Mouse (Mus musculus): Measurements from ENCODE around the gene Zfp831. TPM values are rescaled to one million over a fixed set of nuclear protein-coding genes. Genes with fewer than 3 reads are reported as not detected.

Gene Zfp831
- polyA plus RNA-seq, 1 experiment from 2014 or later: not detected

GRCm38 (mm10) chr2:174754231-174754630 is 110.9 kb downstream of the Zfp831 start:
- Histone ChIP-seq H3K4me3 (no peak overlapping the region), H3K27me3 (no peaks in the 10 kb centered on the region), H3K9me3 (replicated peaks) (no peaks in the 10 kb centered on the region), H3K4me1 (no peaks in the 10 kb centered on the region), H3K27ac (no peak overlapping the region), H3K4me2 (no peak overlapping the region), H3K9ac (no peak overlapping the region), H3K36me3 (ENCODE audit: poor library complexity, severe bottlenecking) (no peaks in the 10 kb centered on the region)
- WGBS: 87% methylated on average over 1 of the region's 1 CpGs
- no peak for ATAC-seq

GRCm38 (mm10) chr2:174759189-174759588 is 115.9 kb downstream of the Zfp831 start:
- Histone ChIP-seq H3K4me3 (no peak overlapping the region), H3K27ac (no peak overlapping the region), H3K9me3 (replicated peaks) (no peaks in the 10 kb centered on the region), H3K36me3 (ENCODE audit: poor library complexity, severe bottlenecking) (no peaks in the 10 kb centered on the region), H3K4me2 (no peak overlapping the region), H3K4me1 (peaks cover 13% of the 10 kb centered on the region), H3K9ac (no peak overlapping the region), H3K27me3 (peaks cover 23% of the 10 kb centered on the region)
- ATAC-seq: no peak
- WGBS: 83% methylated on average over 4 of the region's 4 CpGs

Other genes starting within 250 kb of the Zfp831 start
- gene Nelfcd, start 227.7 kb upstream of the Zfp831 start, polyA plus RNA-seq (2015; fragmentation: Nextera tagmentation; extraction: Ambion mirVana): 131 and 147 TPM in 2 replicates
- 69.9 and 73.2 TPM in 2 replicates for gene Ctsz, start 204.5 kb upstream of the Zfp831 start, polyA plus RNA-seq (2015; fragmentation: Nextera tagmentation; extraction: Ambion mirVana)
- gene Tubb1, start 192.8 kb upstream of the Zfp831 start, polyA plus RNA-seq (2015; fragmentation: Nextera tagmentation; extraction: Ambion mirVana): 0.96 and 1.2 TPM in 2 replicates
- gene Atp5e, start 179.4 kb upstream of the Zfp831 start, polyA plus RNA-seq (2015; fragmentation: Nextera tagmentation; extraction: Ambion mirVana): 740 and 832 TPM in 2 replicates
- 120 and 124 TPM in 2 replicates for gene Prelid3b, start 170.5 kb upstream of the Zfp831 start, polyA plus RNA-seq (2015; fragmentation: Nextera tagmentation; extraction: Ambion mirVana)
- 2.9 and 3.8 TPM in 2 replicates for gene Edn3, start 117.1 kb downstream of the Zfp831 start, polyA plus RNA-seq (2015; fragmentation: Nextera tagmentation; extraction: Ambion mirVana)